Mouse (Mus musculus) stomach, postnatal 0 days (tissue): ENCODE measurements around the gene Nhp2.

Source experiments
- CTCF ChIP-seq: IDR thresholded peaks from 2 replicates; pipeline ENCODE4 v1.5.1; 2016; ENCODE audit warnings: antibody characterized with exemption, low read depth, mild to moderate bottlenecking, moderate library complexity
- EP300 ChIP-seq: optimal IDR thresholded peaks from 2 replicates; pipeline ENCODE3; 2016; ENCODE audit warnings: antibody characterized with exemption

GRCm38 (mm10) chr11:51646751-51647667, 27.5 kb downstream of the Nhp2 start:
- TF ChIP-seq CTCF (no peak), EP300 (no peak)
